Mouse (Mus musculus) retina, postnatal 7 days (tissue): ENCODE data around the gene Atf5.
A peak's percentile ranks its signal among the peaks of the same experiment; 100 is the strongest.

Experiments
- DNase-seq: peaks from one replicate; pipeline ENCODE4 v3.0.0-alpha.2; 2012; ENCODE audit warnings: low read depth, low spot score

Atf5 gene

DNA sequence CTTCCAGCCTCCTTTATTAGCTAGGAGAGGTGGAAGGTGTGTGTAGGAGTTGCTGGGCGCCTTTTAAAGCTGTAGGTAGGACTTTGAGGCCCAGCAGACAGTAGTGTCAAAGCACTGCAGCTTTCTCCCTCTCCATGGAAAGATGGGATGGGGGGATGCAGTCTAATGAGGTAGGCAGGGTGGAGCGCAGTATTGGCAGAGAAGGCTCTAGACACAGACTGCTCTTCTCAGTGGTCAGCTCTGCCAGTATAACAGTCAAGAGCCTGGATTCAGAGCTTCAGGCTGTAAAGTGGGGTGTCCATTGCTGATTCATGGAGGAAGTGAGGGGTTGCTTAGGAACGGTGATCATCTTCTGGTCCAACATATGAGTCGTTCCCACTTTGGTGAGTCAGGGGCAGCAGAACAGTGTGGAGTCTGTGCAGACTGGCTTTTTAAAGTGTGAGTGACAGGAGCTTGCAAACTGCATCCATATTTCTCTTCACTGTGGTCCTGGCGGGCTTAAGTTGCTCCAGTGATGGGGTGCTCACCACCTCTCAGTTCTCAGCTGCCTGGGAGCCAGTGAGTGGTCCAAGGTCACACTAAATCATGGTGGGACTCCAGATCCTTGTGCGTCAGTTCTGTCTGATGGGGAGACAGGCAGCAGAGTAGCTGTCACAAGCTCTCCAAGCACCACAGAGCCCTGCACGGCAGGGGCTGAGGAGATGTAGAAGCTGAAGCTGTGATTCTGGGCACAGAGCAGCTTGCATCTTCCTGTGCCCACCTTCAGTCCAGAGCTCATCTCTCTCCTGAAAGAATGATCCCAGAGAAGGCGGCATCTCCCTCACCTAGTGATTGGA, 34.5 kb upstream of the Atf5 start:
- no peak for DNase-seq

GRCm38 (mm10) chr7:44850146-44850545, 33.7 kb upstream of the Atf5 start:
- DNase-seq = peak; percentile 47

DNA sequence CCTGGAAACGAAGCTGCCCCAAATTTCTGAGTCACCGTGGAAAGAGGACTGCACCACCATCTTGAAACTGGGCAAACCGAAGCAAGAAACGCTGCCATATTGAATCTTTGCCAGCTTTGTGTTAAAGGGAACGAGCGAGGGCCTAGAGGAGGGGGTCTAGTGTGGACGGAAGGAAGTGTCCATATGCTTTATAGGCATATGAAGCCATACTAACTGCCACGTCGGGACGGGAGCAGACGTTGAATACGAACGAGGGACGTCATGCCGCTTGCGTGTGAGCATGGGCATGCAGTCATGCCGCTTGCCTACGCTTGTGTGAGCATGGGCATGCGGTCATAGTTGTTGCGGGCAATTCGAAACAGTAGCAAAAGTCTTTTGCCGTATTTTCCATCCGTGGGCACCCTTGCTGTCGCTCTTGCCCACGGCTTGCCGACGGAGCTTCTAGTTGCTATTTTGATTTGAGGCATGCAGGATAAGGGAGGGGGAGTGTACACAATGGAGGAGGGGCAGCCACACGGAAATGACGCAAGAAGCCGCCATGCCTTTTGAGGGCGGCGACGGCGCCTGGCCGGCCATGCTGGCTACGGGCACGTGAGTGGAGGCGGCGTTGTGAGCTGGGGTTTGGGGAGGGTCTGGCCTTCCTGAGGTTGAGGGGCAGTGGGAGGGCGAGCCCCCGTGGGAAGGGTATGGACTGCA, 33.1 kb upstream of the Atf5 start:
- DNase-seq = peak; percentile 89

GRCm38 (mm10) chr7:44848561-44849415, 32.3 kb upstream of the Atf5 start, which contains the start of the genes Akt1s1 and Tbc1d17:
Akt1s1 (plus strand) TSS chr7:44848991.
Tbc1d17 (minus strand) TSS chr7:44849079.
- DNase-seq = peak; percentile 99

DNA sequence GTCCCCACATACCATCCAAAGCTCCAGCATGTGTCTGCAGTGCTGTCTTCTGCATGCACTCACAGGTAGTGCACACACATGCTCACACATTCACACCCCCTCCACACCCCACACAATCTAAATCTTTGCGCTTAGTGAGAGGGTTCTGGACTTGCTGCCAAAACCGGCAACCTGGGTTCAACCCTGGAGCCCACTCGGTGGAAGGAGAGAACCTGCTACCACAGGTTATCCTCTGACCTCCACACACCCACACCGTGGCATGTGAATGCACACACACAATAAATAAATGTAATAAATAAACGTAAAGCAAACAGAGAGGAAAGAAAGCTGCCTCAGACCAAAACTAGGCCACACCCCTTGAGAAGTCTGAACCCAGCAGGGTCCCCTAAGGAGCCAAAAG, 31.3 kb upstream of the Atf5 start:
- no peak for DNase-seq

GRCm38 (mm10) chr7:44846804-44847203, 30.3 kb upstream of the Atf5 start:
- DNase-seq = no peak

- no peak for DNase-seq
Observed at GRCm38 (mm10) chr7:44845006-44845405, 28.5 kb upstream of the Atf5 start.

GRCm38 (mm10) chr7:44841825-44842463, 25.5 kb upstream of the Atf5 start:
- no peak for DNase-seq

DNA sequence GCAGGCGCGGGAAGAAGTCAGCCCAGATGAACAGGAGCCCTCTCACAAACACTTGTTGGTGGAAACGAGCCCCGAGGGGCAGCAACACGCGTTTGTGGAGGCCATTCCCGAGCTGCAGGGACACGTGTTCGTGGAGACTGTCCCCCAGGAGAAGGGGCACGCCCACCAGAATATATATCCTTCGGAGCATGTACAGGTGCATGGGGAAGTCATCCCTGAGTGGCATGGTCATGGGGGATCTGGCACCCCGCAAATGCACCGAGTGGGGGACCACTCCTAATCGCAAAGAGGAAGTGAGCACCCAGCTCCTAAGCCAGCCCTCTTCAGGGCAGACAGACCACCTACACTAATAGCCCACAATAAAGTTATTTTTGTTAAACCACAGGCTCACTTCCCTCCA, 24.0 kb upstream of the Atf5 start:
- no peak for DNase-seq

DNA sequence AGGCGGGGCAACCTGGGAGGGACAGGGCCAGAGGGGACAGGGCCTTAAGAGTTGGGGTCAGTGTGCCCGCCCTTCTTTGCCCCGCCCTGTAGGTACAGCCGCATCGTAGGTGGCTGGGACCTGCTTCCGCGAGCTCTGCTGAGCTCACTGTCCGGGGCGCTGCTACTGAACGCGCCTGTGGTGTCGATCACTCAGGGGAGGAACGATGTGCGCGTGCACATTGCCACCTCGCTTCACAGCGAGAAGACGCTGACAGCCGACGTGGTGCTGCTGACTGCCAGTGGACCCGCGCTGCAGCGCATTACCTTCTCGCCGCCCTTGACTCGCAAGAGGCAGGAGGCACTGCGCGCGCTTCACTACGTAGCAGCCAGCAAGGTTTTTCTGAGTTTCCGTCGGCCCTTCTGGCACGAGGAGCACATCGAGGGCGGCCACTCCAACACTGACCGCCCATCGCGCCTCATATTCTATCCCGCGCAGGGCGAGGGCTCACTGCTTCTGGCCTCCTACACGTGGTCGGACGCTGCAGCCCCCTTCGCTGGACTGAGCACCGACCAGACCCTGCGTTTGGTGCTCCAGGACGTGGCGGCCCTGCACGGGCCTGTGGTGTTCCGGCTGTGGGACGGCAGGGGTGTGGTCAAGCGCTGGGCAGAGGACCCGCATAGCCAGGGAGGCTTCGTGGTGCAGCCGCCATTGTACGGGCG, 23.2 kb upstream of the Atf5 start:
- no peak for DNase-seq

- DNase-seq = no peak
Observed at GRCm38 (mm10) chr7:44839171-44839490, 22.7 kb upstream of the Atf5 start.

GRCm38 (mm10) chr7:44838073-44838472, 21.6 kb upstream of the Atf5 start:
- no peak for DNase-seq

- DNase-seq = no peak
Observed at GRCm38 (mm10) chr7:44836423-44837053, 20.1 kb upstream of the Atf5 start.

GRCm38 (mm10) chr7:44836016-44836404, 19.6 kb upstream of the Atf5 start:
- no peak for DNase-seq

GRCm38 (mm10) chr7:44835373-44836015, 19.0 kb upstream of the Atf5 start:
- no peak for DNase-seq

GRCm38 (mm10) chr7:44832763-44833162, 16.3 kb upstream of the Atf5 start:
- no peak for DNase-seq

- DNase-seq = no peak
Observed at GRCm38 (mm10) chr7:44828706-44829105, 12.2 kb upstream of the Atf5 start.

DNA sequence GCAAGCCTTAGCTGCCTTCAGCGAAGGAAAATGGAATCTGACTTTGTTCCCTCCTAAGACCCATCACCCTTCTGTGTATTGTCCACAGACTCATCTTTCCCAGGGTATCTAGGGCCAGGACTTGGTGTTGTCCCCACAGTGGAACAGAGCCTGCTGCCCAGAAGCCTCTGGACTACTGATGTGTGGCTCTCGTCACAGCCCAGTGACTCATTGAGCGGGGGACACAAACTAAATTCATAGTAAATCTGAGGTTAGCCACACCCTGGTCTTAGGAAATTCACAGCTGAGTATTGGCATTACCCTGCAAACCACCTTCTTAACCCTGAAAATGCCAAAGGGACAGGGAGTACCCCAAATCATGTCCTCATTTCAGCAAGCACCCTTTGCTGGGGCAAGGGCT, 10.3 kb upstream of the Atf5 start:
- no peak for DNase-seq

DNA sequence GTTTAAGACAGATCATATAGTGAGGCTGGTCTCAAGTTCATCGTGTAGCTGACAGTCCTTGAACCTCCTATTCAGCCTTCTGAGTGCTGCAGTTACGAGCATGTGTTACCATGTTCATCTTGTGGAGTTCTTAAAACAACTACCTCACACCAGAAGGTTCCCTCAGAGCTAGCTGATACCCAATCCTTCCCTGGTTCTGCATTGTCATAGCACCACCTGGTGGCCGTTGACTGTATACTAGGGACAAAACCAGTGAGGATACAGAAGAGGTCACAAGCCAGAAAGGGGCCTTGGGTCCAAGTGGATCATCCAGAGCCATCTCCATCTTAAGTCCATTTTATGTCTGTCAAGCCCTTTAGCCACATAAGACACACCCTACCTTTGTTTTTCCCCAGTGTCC, 8.4 kb upstream of the Atf5 start:
- peak; percentile 77 for DNase-seq

GRCm38 (mm10) chr7:44823409-44823808, 7.0 kb upstream of the Atf5 start:
- DNase-seq = no peak
